Mouse (Mus musculus) layer of hippocampus, adult 8-10 months (tissue): ENCODE data around the gene Mpzl1. TPM values are rescaled to one million over a fixed set of nuclear protein-coding genes. Genes with fewer than 3 reads are reported as not detected.

ENCODE experiments used
- DNase-seq, 2 experiments: peaks; one replicate each; pipeline ENCODE4 v3.0.0; 2022; ENCODE audit warnings: low spot score in 2 of 2
- total RNA-seq, 4 experiments: library from RNA; stranded (reverse); gene quantifications; 2 replicates each; pipeline ENCODE4 v1.2.4; 2022

Gene Mpzl1
- total RNA-seq, 4 experiments from 2014 or later, result 25.9 to 38.3 (median 31.6) TPM

- DNase-seq, result no peak
Measured at GRCm38 (mm10) chr1:165655482-165655881, 21.1 kb upstream of the Mpzl1 start.

GRCm38 (mm10) chr1:165655022-165655421, 20.7 kb upstream of the Mpzl1 start:
- DNase-seq, result no peak

- DNase-seq, result no peak
Measured at GRCm38 (mm10) chr1:165653126-165653885, 19.0 kb upstream of the Mpzl1 start.

GRCm38 (mm10) chr1:165652507-165652906, 18.2 kb upstream of the Mpzl1 start:
- DNase-seq, result no peak

- no peak for DNase-seq
Measured at GRCm38 (mm10) chr1:165651158-165651557, 16.8 kb upstream of the Mpzl1 start.

- no peak for DNase-seq
Measured at GRCm38 (mm10) chr1:165645102-165645501, 10.8 kb upstream of the Mpzl1 start.

- DNase-seq, result no peak
Measured at GRCm38 (mm10) chr1:165643735-165644134, 9.4 kb upstream of the Mpzl1 start.

- peak; percentile 22 to 36 for DNase-seq
Measured at GRCm38 (mm10) chr1:165642780-165643311, 8.5 kb upstream of the Mpzl1 start.

- DNase-seq, result peak; percentile 87 to 94
Measured at GRCm38 (mm10) chr1:165641786-165642771, 7.7 kb upstream of the Mpzl1 start.

GRCm38 (mm10) chr1:165641271-165641771, 7.0 kb upstream of the Mpzl1 start:
- DNase-seq, result peak; percentile 61 to 88

- DNase-seq, result no peak
Measured at GRCm38 (mm10) chr1:165636289-165636688, 2.0 kb upstream of the Mpzl1 start.

- no peak for DNase-seq
Measured at GRCm38 (mm10) chr1:165635055-165635897, 938 bp upstream of the Mpzl1 start.

- no peak for DNase-seq
Measured at GRCm38 (mm10) chr1:165633345-165633744, 993 bp downstream of the Mpzl1 start.

- no peak for DNase-seq
Measured at GRCm38 (mm10) chr1:165631136-165631535, 3.2 kb downstream of the Mpzl1 start.

- DNase-seq, result no peak
Measured at GRCm38 (mm10) chr1:165629975-165630374, 4.4 kb downstream of the Mpzl1 start.

GRCm38 (mm10) chr1:165628603-165629002, 5.7 kb downstream of the Mpzl1 start:
- no peak for DNase-seq

GRCm38 (mm10) chr1:165625896-165626295, 8.4 kb downstream of the Mpzl1 start:
- DNase-seq, result no peak

- DNase-seq, result no peak
Measured at GRCm38 (mm10) chr1:165625058-165625457, 9.3 kb downstream of the Mpzl1 start.

- peak; percentile 36 to 51 for DNase-seq
Measured at GRCm38 (mm10) chr1:165618201-165618624, 16.1 kb downstream of the Mpzl1 start.

GRCm38 (mm10) chr1:165617166-165617891, 17.0 kb downstream of the Mpzl1 start:
- no peak for DNase-seq
